Comparison of ENCODE assay signal across 11 mouse cellular contexts in the genomic region with DNA sequence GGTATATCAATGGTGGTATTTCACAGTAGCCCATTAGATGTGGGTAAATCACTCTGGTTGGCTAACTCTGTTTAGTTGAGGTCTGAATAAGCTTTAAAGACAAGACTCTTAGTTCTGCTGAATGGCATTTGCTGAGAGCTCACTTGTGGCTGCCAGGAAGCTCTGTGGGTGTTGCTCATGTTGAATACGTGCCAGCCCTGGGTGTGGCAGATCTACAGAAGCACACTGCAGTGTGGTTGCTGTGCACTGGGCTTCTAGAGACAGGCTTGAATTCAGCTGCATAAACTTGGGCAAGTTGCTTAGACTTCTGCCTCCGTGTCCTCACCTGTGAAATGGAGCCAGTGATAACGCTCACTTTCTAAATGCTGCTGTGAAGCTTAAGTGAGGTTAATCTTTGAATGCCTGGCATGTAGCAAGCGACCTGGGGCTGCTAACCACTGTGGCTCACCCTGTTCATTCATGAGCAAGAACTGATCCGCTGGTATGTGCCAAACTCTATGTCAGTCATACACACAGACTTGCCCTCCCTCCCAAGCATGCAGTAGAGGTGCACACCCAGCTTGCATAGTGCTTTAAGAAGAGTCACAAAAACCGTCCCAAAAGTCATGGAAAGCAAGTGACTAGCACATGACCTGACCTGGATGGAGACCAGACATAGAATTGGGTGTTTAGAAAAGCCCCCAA. TPM values are rescaled to one million over a fixed set of nuclear protein-coding genes. Genes with fewer than 3 reads are reported as not detected.
A peak's percentile ranks its signal among the peaks of the same experiment; 100 is the strongest.
DNase-seq lines count a peak whose midpoint lies in the region; ATAC-seq and TF ChIP-seq lines count a peak whose summit lies in the region.
"Had no signal": no experiment of that assay in that cellular context is flagged by ENCODE, and none has a peak within 500 bp of the region (broad histone marks: within the 10 kb centered on the region; RNA-seq: fewer than 3 reads in every experiment).

No protein-coding gene starts in this region.

- H3K36me3 ChIP-seq in kidney, embryonic 16.5 days (ENCODE audit: insufficient read depth, low read length): no peaks in the 10 kb centered on the region

- no peak overlapping the region for H3K27ac ChIP-seq in kidney, embryonic 16.5 days (ENCODE audit: low read length)

- ATAC-seq in kidney, embryonic 16.5 days (ENCODE audit: low FRiP score, low TSS enrichment): no peak
- ATAC-seq: hindbrain, embryonic 16.5 days; midbrain, embryonic 16.5 days had no signal

- TF ChIP-seq CTCF in lung, adult 2 months (IDR thresholded peaks at IDR 0.05; ENCODE audit: insufficient read depth, low read length): no peak

- no peak overlapping the region for H3K4me2 ChIP-seq in kidney, embryonic 16.5 days (replicated peaks; ENCODE audit: low read depth, low read length)
- H3K4me2 ChIP-seq: lung, embryonic 14.5 days had no signal

- H3K27me3 ChIP-seq in kidney, embryonic 16.5 days (ENCODE audit: insufficient read depth, low read length): no peaks in the 10 kb centered on the region

- no peaks in the 10 kb centered on the region for H3K4me1 ChIP-seq in lung, adult 2 months (ENCODE audit: control insufficient read depth, insufficient read depth, low read length)
- H3K4me1 ChIP-seq in kidney, embryonic 16.5 days (ENCODE audit: insufficient read depth, low read length): no peaks in the 10 kb centered on the region

- H3K4me3 ChIP-seq in lung, adult 2 months (replicated peaks; ENCODE audit: extremely low read depth, low read depth, low read length): no peak overlapping the region
- H3K4me3 ChIP-seq in kidney, embryonic 16.5 days (ENCODE audit: low read length): no peak overlapping the region

- no peaks in the 10 kb centered on the region for H3K9me3 ChIP-seq in kidney, embryonic 16.5 days (ENCODE audit: low read length)

- WGBS in lung, adult 2 months: 68% methylated on average over 6 of the region's 6 CpGs
- WGBS in kidney, embryonic 16.5 days: 81% methylated on average over 6 of the region's 6 CpGs

- no peak overlapping the region for H3K9ac ChIP-seq in kidney, embryonic 16.5 days (replicated peaks; ENCODE audit: low read length)
- H3K9ac ChIP-seq: lung, embryonic 14.5 days had no signal

- TF ChIP-seq POLR2A in lung, adult 2 months (IDR thresholded peaks at IDR 0.05; ENCODE audit: borderline replicate concordance, extremely low read depth, low read depth, low read length): no peak

- DNase-seq in cerebellum, postnatal 10 days: peak; percentile 58 to 59
- no peak for DNase-seq in cerebellum, adult 18-20 months
- DNase-seq in lung, adult 18-20 months: peak; percentile 28 to 34
- DNase-seq in lung, adult 2 months: no peak
- DNase-seq in layer of hippocampus, postnatal 36 days: peak; percentile 48 to 50
- peak; percentile 55 for DNase-seq in right cerebral cortex, postnatal 14 days
- no peak for DNase-seq in kidney, postnatal 4 days
- DNase-seq: lung, embryonic 14.5 days had no signal

RNA-seq across cellular contexts. Expression of a gene that starts 27.6 kb away (rescaled TPM):
- 1.9 and 2.9 TPM in 2 replicates for polyA plus RNA-seq in lung, adult 2 months (2012; rRNA removed)
- total RNA-seq in layer of hippocampus, postnatal 36 days (2021): 1 to 10 TPM; 2.7 to 4.4 TPM
- polyA plus RNA-seq in kidney, embryonic 16.5 days (2015; fragmentation: Nextera tagmentation; extraction: Ambion mirVana): 0.12 and 0.17 TPM in 2 replicates

Comparison
In these comparisons a context has a peak if more than half of its experiments do, and no peak if none do; other contexts are left out.
1. DNase-seq: peak in cerebellum, postnatal 10 days (2 of 2), lung, adult 18-20 months (2 of 2), layer of hippocampus, postnatal 36 days (2 of 2) and right cerebral cortex, postnatal 14 days (single experiment); none in cerebellum, adult 18-20 months (0 of 2), lung, adult 2 months (single experiment) and kidney, postnatal 4 days (0 of 2).